Mouse (Mus musculus): ENCODE measurements around the gene Htra3.

GRCm38 (mm10) chr5:35691246-35691645 is 11.7 kb upstream of the Htra3 start:
- no peak for TF ChIP-seq CTCF (IDR thresholded peaks at IDR 0.05; ENCODE audit: extremely low read depth, insufficient read depth, low read length)
- no peak for TF ChIP-seq POLR2A (IDR thresholded peaks at IDR 0.05; ENCODE audit: extremely low read depth, insufficient read depth, low read length)
